ENCODE assay signal across 8 mouse cellular contexts in the genomic region with DNA sequence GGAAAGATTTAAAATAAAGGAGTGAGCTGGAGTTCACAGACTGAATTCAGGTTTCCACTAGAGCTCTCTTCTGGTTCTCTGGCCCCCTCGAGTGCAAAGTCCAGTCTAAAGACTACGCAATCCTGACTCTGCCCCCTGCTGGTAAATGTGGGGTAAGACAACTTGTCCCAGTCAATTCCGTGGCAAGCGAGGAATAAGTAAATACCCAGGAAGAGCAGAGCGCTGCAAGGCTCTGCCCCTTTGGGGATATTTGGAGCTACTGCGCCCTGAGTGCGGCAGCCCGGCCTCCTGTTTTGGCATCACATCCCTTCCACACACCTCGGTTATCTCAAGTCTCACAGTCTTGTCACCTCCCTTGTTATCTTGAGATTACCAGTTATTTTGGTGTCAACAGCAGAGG. TPM values are rescaled to one million over a fixed set of nuclear protein-coding genes. Genes with fewer than 3 reads are reported as not detected.
DNase-seq lines count a peak whose midpoint lies in the region; ATAC-seq and TF ChIP-seq lines count a peak whose summit lies in the region.

No protein-coding gene starts in this region.

- no peak overlapping the region for H3K4me3 ChIP-seq in hindbrain, embryonic 14.5 days (replicated peaks; ENCODE audit: low read length)
- no peak overlapping the region for H3K4me3 ChIP-seq in hindbrain, embryonic 12.5 days
- H3K4me3 ChIP-seq in ES-Bruce4 (ENCODE audit: low read depth, low read length) = no peak overlapping the region
- H3K4me3 ChIP-seq in midbrain, embryonic 14.5 days (replicated peaks; ENCODE audit: low read depth, low read length) = no peak overlapping the region

- H3K9me3 ChIP-seq in hindbrain, embryonic 14.5 days (ENCODE audit: control insufficient read depth, low read length) = no peaks in the 10 kb centered on the region
- no peaks in the 10 kb centered on the region for H3K9me3 ChIP-seq in hindbrain, embryonic 12.5 days (replicated peaks)
- no peaks in the 10 kb centered on the region for H3K9me3 ChIP-seq in ES-Bruce4 (replicated peaks; ENCODE audit: control insufficient read depth, insufficient read depth, low read length, poor library complexity, severe bottlenecking)
- no peaks in the 10 kb centered on the region for H3K9me3 ChIP-seq in midbrain, embryonic 14.5 days (ENCODE audit: control insufficient read depth, low read length)

- H3K27ac ChIP-seq in hindbrain, embryonic 14.5 days = no peak overlapping the region
- no peak overlapping the region for H3K27ac ChIP-seq in hindbrain, embryonic 12.5 days
- no peak overlapping the region for H3K27ac ChIP-seq in ES-Bruce4 (ENCODE audit: insufficient read depth, low read length)
- no peak overlapping the region for H3K27ac ChIP-seq in midbrain, embryonic 14.5 days (replicated peaks; ENCODE audit: low read depth, low read length)

- no peak for ATAC-seq in hindbrain, embryonic 14.5 days (ENCODE audit: low FRiP score)
- no peak for ATAC-seq in hindbrain, embryonic 12.5 days (ENCODE audit: low FRiP score)
- no peak for ATAC-seq in midbrain, embryonic 14.5 days (ENCODE audit: low FRiP score, low TSS enrichment)
- no peak for ATAC-seq in monocyte, adult 5-6 weeks (replicated peaks; ENCODE audit: insufficient number of reproducible peaks, low FRiP score, low TSS enrichment, poor library complexity, severe bottlenecking)

- H3K9ac ChIP-seq in hindbrain, embryonic 14.5 days = no peak overlapping the region
- H3K9ac ChIP-seq in hindbrain, embryonic 12.5 days = no peak overlapping the region
- no peak overlapping the region for H3K9ac ChIP-seq in ES-Bruce4 (ENCODE audit: low read depth, poor library complexity, severe bottlenecking)
- no peak overlapping the region for H3K9ac ChIP-seq in midbrain, embryonic 14.5 days (replicated peaks; ENCODE audit: low read length)

- H3K4me2 ChIP-seq in hindbrain, embryonic 14.5 days (replicated peaks) = no peak overlapping the region
- no peak overlapping the region for H3K4me2 ChIP-seq in hindbrain, embryonic 12.5 days (replicated peaks)
- no peak overlapping the region for H3K4me2 ChIP-seq in midbrain, embryonic 14.5 days (ENCODE audit: low read length)

- 8% methylated on average over 9 of the region's 9 CpGs for WGBS in hindbrain, embryonic 14.5 days
- 7% methylated on average over 9 of the region's 9 CpGs for WGBS in hindbrain, embryonic 12.5 days
- WGBS in midbrain, embryonic 14.5 days = 9% methylated on average over 9 of the region's 9 CpGs

- no peaks in the 10 kb centered on the region for H3K27me3 ChIP-seq in hindbrain, embryonic 14.5 days (ENCODE audit: control insufficient read depth, insufficient read depth, low read length)
- H3K27me3 ChIP-seq in hindbrain, embryonic 12.5 days = no peaks in the 10 kb centered on the region
- H3K27me3 ChIP-seq in ES-Bruce4 (ENCODE audit: control insufficient read depth, insufficient read depth, low read length, poor library complexity, severe bottlenecking) = no peaks in the 10 kb centered on the region
- H3K27me3 ChIP-seq in midbrain, embryonic 14.5 days (ENCODE audit: control insufficient read depth, insufficient read depth, low read length) = no peaks in the 10 kb centered on the region

- no peaks in the 10 kb centered on the region for H3K4me1 ChIP-seq in hindbrain, embryonic 14.5 days (replicated peaks; ENCODE audit: control insufficient read depth, insufficient read depth, low read length)
- H3K4me1 ChIP-seq in hindbrain, embryonic 12.5 days = peaks cover 4% of the 10 kb centered on the region; the same call in 1 of the 2 replicates
- H3K4me1 ChIP-seq in ES-Bruce4 (ENCODE audit: control insufficient read depth, insufficient read depth, low read length) = no peaks in the 10 kb centered on the region
- no peaks in the 10 kb centered on the region for H3K4me1 ChIP-seq in midbrain, embryonic 14.5 days (ENCODE audit: control insufficient read depth, insufficient read depth, low read length)

- TF ChIP-seq CTCF in ES-Bruce4 (IDR thresholded peaks at IDR 0.05; ENCODE audit: low read depth, low read length) = peak; percentile 64

- H3K36me3 ChIP-seq in hindbrain, embryonic 14.5 days (replicated peaks; ENCODE audit: control insufficient read depth, insufficient read depth) = no peaks in the 10 kb centered on the region
- H3K36me3 ChIP-seq in hindbrain, embryonic 12.5 days = no peaks in the 10 kb centered on the region
- no peaks in the 10 kb centered on the region for H3K36me3 ChIP-seq in ES-Bruce4 (ENCODE audit: control insufficient read depth, insufficient read depth, low read length, poor library complexity, severe bottlenecking)
- no peaks in the 10 kb centered on the region for H3K36me3 ChIP-seq in midbrain, embryonic 14.5 days (ENCODE audit: control insufficient read depth, insufficient read depth, low read length)

- TF ChIP-seq EP300 in ES-Bruce4 (IDR thresholded peaks at IDR 0.05; ENCODE audit: insufficient read depth, low read depth, low read length) = no peak

- DNase-seq in hindbrain, embryonic 14.5 days (ENCODE audit: low spot score) = peak; percentile 81
- DNase-seq in c-Kit-positive CD71-negative TER-119-negative erythroid progenitor cells, embryonic 14.5 days (ENCODE audit: low read depth) = peak; percentile 6
- peak; percentile 65 for DNase-seq in induced T-regulatory cell, adult 2 months (ENCODE audit: low read depth)
- peak; percentile 82 for DNase-seq in midbrain, embryonic 14.5 days
- DNase-seq in spleen, adult 12 weeks (ENCODE audit: low spot score) = no peak

- TF ChIP-seq POLR2A in ES-Bruce4 (IDR thresholded peaks at IDR 0.05; ENCODE audit: insufficient read depth, low read length) = no peak

RNA-seq across cellular contexts. Expression of a gene that starts 24.6 kb away (rescaled TPM):
- polyA plus RNA-seq in hindbrain, embryonic 14.5 days (2014; fragmentation: Nextera tagmentation; extraction: Ambion mirVana) = 0.20 TPM in 1 of 2 replicates, not detected in the other
- polyA plus RNA-seq in hindbrain, embryonic 12.5 days (2016; fragmentation: Nextera tagmentation; extraction: Ambion mirVana) = 1.3 and 6.3 TPM in 2 replicates
- polyA plus RNA-seq in ES-Bruce4 (2011; ENCODE audit: insufficient read depth, insufficient read length, low read depth, missing spikeins) = not detected in 2 replicates
- polyA plus RNA-seq in midbrain, embryonic 14.5 days (2014; fragmentation: Nextera tagmentation; extraction: Ambion mirVana) = not detected in 2 replicates
- not detected in 3 replicates for total RNA-seq in monocyte, adult 5-6 weeks (2017)

RNA-seq across cellular contexts. Expression of a gene that starts 54.0 kb away (rescaled TPM):
- 18.1 and 21.2 TPM in 2 replicates for polyA plus RNA-seq in hindbrain, embryonic 14.5 days (2014; fragmentation: Nextera tagmentation; extraction: Ambion mirVana)
- polyA plus RNA-seq in hindbrain, embryonic 12.5 days (2016; fragmentation: Nextera tagmentation; extraction: Ambion mirVana) = 3.0 and 3.7 TPM in 2 replicates
- 52.8 and 53.7 TPM in 2 replicates for polyA plus RNA-seq in ES-Bruce4 (2011; ENCODE audit: insufficient read depth, insufficient read length, low read depth, missing spikeins)
- 7.1 and 7.3 TPM in 2 replicates for polyA plus RNA-seq in midbrain, embryonic 14.5 days (2014; fragmentation: Nextera tagmentation; extraction: Ambion mirVana)
- total RNA-seq in monocyte, adult 5-6 weeks (2017) = 0.57 to 2.5 TPM (median 0.64 TPM) in 3 replicates
